Mouse (Mus musculus): ENCODE data around the gene Pxmp2. TPM values are rescaled to one million over a fixed set of nuclear protein-coding genes. Genes with fewer than 3 reads are reported as not detected.

Pxmp2 gene
- total RNA-seq (2015; ENCODE audit: low replicate concordance), result 9.2 and 15.5 TPM in 2 replicates
- 3.3 and 5.6 TPM in 2 replicates for total RNA-seq (2017; ENCODE audit: low replicate concordance)

DNA sequence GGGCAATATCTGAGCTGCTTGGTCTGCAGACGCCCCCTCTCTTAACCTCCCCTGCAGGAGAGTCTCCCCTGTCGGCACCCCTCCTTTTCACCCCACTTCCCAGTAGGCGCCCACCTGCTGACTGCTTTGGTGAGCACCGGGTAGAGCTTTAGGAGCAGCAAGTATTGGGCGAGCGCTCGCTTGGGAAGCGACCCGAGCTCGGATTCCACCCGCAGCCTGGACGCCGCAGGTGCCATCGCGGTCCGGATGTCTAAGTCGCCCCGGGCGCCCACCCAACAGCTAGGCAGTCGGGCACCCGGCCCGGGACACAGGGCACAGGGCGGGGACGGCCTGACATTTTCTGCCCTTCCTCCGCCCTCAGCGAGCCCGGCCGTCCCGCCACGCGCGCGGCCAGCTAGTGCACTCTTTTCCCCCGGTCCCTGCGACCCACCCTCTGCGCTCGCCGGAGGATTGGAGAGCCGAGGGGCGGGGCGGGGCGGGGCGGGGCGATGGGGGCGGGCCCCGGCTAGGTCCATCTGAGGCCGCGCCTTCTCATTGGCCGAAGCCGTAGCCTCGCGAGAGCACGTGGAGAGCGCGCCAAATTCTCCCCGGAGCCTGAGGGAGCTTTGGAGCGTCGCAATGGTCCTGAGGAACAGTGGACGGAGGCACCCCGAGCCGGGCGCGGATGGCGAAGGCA, at the start of gene Pxmp2, which contains the start of gene Pole:
Gene Pxmp2 (minus strand): TSS at position 417 of the 676 bp plus-strand sequence.
Gene Pole (plus strand): TSS at position 537 of the 676 bp plus-strand sequence.
- peak; percentile 84 for ATAC-seq (replicated peaks; ENCODE audit: low FRiP score, poor library complexity, severe bottlenecking)

DNA sequence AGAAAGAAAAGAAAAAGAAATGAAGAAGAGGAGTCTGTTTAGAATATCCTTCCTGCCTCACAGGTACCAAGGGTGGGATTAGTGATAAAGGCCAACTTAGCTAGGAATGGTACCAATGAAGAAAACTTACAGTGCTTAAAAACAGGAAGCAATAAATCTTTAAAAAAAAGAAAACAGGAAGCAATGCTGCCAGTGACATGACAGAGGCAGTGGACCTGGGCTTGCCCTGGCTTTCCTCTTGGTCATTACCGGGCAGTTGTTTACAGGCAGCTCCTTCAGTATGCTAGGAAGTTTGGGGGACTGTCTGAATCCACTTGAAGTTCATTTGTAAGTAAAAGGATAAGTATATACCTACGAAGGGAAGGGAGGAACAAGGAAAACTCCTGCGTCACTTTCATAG, 44.5 kb upstream of the Pxmp2 start:
- no peak for ATAC-seq (replicated peaks; ENCODE audit: low FRiP score, poor library complexity, severe bottlenecking)

DNA sequence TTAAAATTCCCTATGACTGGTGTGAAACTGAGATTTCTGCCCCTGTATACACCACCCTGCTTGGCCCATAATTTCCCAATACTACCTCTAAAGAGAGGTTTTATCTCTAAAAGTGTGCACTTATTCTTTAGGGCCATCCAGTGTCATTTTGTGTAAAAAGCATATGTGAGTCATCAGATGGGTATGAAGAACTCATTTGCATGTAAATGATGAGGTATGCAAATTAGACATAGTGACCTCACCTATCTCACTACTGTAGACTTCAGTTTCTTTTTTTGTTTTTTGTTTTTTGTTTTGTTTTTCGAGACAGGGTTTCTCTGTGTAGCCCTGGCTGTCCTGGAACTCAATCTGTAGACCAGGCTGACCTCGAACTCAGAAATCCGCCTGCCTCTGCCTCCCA, 27.1 kb upstream of the Pxmp2 start:
- ATAC-seq (replicated peaks; ENCODE audit: low FRiP score, poor library complexity, severe bottlenecking), result no peak

DNA sequence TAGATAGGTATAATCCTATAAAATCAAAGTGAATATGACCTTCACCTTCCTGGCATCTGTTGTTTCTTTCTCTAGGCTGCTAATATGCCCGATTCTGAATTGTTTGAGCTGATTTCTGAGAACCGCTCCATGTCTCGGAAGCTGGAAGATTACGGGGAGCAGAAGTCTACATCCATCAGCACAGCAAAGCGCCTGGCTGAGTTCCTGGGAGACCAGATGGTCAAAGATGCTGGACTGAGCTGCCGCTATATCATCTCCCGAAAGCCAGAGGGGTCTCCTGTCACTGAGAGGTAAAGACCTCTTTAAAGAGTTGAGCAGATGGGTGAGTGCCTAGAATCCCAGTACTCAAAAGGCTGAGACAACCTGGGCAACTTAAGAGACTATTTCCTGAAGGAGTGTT, 22.9 kb upstream of the Pxmp2 start:
- no peak for ATAC-seq (replicated peaks; ENCODE audit: low FRiP score, poor library complexity, severe bottlenecking)

DNA sequence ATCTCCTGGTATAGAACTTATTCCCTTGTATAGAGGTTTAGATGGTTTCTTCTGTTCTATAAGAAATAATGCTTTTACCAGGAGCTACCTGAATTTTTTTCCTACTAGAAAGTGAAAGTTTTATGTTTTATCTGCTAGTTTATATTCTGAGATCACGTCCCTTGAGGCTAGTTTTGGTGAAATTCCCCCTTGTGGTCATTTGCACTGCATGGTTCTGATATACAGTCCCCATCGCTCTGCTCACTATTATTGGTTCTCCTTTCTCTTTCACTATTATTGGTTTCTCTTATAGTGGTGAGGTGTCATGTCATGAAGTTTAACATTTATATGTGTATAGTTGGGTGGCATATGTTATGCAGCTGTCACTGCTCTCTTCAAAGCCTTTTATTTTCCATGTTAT, 14.6 kb upstream of the Pxmp2 start:
- no peak for ATAC-seq (replicated peaks; ENCODE audit: low FRiP score, poor library complexity, severe bottlenecking)

DNA sequence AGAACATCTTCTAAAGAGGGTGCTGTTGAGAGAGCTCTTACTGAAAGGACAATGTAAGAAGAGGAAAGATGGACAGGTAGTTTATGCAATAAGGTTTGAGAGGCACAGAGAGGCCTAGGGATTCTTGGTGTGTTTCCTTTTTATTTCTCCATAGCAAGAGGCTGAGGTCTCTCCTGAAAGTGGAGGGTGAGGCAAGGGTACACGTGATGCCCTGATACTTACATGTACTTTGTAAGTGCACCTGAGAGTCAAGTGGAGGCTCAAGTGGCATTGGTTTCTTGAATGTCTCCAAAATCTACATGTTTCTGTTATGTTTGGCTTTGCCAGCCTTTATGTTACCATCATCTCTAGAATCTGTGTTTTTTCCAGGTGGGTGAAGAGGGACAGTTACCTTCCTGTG, 10.7 kb upstream of the Pxmp2 start:
- no peak for ATAC-seq (replicated peaks; ENCODE audit: low FRiP score, poor library complexity, severe bottlenecking)

DNA sequence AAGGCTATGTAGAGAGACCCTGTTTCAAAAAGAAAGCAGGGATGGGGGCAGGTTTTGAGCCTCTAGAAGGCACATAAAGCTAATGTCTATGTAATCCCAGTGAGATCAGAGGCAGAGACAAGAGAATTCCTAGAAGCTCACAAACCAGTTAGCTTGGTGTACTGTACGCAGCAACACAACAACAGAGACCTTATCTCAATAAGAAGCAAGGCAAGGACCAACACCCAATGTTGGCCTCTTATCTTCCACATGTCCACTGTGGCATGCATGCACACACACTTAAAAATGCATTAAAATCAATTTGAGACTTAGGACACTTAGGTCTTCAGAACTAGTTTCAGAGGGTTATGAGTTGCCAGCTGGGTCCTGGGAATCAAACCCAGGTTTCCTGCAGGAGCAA, 5.7 kb upstream of the Pxmp2 start:
- ATAC-seq (replicated peaks; ENCODE audit: low FRiP score, poor library complexity, severe bottlenecking), result no peak

DNA sequence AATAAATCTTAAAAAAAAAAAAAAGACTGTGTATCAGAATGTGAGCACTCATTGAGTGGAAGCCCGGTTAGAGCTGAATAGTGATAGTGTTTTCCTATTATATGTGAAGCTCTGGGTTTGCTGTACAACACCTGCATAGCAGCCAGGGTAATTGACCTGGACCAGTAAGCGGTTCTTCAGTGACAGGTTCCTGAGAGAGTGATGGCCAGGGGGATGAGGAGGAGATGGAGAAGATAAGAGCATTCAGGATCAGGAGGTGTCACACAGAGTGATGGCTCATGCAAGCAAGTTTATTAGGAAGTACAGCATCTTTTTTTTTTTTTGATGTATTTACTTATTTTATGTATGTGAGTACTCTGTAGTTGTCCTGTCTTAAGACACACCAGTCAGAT, 1.1 kb upstream of the Pxmp2 start:
- ATAC-seq (replicated peaks; ENCODE audit: low FRiP score, poor library complexity, severe bottlenecking), result no peak

DNA sequence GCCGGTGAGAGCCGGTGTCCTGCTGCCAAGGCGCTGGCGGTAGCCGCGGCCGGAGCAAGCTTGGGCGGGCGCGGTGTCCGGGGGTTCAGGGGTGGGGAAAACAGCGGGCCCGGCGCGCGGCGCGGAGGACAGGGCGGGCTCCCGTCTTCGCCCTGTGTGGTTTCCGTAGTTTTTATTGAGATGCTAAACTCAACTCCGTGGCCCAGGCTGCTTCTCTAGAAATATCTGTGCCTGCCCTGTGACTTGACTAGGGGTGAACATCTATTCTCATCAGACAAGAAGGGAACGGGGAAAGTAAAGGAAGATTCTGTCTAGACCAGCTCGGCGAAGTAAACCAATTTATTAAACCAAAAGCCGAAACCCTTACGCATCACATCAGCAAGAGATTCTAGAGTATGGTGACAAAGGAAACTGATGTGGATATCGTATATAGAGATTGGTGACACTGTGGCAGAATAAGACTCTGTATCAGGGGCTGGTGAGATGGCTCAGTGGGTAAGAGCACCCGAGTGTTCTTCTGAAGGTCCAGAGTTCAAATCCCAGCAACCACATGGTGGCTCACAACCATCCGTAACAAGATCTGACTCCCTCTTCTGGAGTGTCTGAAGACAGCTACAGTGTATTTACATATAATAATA, 579 bp upstream of the Pxmp2 start:
- peak; percentile 68 for ATAC-seq (replicated peaks; ENCODE audit: low FRiP score, poor library complexity, severe bottlenecking)

DNA sequence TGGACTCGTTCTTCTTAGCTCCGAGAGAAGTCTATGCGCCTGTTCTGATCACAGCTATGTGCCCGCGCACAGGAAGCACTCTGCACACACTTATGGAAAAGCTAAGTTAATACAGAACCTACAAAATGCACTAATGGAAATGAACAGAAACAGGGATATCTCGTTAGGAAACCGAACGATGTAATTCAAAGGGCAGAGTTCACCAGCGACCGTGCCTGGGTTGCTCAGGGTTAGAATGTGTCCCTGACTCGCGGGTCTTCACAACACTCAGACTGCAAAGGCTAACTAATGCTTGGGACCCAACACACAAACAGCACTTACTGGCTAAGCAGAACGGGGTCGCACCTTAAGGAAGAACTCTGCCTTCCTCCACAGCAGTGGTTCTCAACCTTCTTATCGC, 830 bp downstream of the Pxmp2 start:
- ATAC-seq (replicated peaks; ENCODE audit: low FRiP score, poor library complexity, severe bottlenecking), result peak; percentile 15; the same call in 1 of the 2 replicates

DNA sequence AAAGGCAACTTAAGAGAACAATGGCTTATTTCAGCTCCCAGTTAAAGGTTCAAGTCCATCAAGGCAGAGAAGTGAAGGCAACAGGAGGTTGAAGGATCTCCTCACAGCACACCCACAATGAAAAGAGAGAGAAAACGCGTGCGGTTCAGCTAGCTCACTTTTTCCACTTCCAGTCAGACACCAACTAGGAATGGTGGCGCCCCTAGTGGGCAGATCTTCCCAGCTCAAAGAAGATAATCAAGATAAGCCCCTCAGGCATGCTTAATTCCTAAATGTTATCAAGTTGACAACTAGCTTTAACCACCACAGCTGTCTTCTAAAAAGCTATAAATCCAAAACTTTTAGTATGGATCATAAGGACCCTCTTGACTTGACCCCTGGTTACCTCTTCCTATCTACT, 1.4 kb downstream of the Pxmp2 start:
- peak; percentile 53 for ATAC-seq (replicated peaks; ENCODE audit: low FRiP score, poor library complexity, severe bottlenecking)

DNA sequence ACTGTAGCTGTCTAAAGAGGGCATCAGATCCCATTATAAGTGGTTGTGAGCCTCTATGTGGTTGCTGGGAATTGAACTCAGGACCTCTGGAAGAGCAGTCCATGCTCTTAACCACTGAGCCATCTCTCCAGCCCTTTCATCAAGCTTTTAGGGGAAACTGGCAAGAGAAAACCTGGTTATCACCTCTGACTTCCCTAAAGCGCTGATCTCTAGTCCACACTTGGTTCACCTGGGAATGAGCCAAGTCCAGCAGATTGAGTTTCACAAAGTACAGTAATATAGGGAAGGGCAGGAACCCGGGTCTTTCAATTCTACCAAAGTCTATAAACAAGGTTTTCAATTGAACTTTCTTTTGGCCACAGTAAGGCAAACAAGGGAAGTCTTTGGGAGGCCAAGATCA, 4.0 kb downstream of the Pxmp2 start:
- no peak for ATAC-seq (replicated peaks; ENCODE audit: low FRiP score, poor library complexity, severe bottlenecking)

DNA sequence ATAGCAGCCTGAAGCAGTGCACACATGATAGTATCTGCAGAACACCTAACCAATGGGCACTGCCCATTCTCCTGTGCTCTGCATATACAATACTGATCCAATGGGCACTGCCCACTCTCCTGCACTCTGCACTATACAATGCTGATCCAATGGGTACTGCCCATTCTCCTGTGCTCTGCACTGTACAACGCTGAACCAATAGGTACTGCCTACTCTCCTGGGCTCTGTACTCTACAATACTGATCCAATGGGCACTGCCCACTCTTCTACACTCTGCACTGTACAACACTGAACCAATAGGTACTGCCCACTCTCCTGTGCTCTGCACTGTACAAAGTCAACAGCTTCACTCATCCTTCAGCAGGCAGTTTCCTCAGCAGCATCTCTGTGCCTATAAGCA, 9.1 kb downstream of the Pxmp2 start:
- no peak for ATAC-seq (replicated peaks; ENCODE audit: low FRiP score, poor library complexity, severe bottlenecking)

DNA sequence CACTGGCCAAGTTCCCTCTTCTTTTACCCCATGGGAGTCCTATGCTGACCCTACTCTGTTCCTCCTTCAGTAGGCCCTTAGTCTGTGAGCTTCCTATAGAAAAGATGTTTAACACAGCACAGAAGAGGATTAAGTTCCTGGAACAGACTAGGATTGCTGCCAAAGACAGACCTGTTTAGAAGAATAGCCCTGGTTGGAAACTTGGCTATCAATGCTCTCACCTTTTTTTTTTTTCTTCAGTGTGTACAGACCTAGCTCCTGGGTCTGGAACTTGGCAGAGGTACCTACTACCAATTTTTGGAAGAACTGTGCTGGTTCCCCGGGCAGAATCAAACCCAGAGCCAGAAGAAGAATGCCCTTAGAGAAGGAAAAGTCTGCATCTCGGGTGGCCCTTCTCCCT, 9.6 kb downstream of the Pxmp2 start:
- ATAC-seq (replicated peaks; ENCODE audit: low FRiP score, poor library complexity, severe bottlenecking), result no peak

DNA sequence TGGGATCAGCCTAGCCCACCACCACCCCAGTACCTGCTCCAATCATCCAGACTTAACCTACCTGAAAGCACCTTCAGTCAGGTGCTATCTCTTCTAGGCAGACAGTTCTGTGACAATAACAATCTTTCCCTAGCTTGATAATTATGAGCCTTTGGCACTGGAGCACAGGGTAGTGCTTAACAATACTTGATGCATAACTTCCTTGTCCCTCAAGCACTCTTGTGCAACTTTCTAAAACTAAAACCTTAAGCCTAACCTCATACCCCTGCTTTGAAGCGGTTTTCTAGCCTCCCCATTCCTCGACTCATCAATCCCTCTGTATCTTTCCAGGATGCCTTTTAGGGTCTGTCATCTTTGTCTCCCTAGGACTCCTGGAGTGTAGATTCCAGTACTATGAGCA, 11.1 kb downstream of the Pxmp2 start:
- no peak for ATAC-seq (replicated peaks; ENCODE audit: low FRiP score, poor library complexity, severe bottlenecking)

DNA sequence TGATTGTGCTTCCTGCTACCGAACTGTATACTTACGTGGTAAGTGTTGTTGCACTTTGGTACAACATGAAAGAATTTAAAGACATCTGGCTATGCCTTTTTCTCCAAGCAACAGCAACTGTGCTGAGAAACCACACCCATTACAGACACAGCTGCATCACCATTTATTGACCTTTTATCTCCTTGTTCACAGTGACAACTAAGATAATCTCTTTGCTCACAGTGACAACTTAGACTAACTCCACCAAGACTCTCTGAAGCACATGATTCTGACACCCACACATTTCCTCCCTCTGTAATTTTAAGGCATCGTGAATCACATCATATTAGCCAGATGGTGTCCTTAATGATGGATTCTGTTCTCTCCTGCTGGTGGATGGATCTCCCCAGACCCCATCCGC, 11.8 kb downstream of the Pxmp2 start:
- ATAC-seq (replicated peaks; ENCODE audit: low FRiP score, poor library complexity, severe bottlenecking), result 0 out of 2 replicates have a peak, but pooled peaks have one; percentile 33

DNA sequence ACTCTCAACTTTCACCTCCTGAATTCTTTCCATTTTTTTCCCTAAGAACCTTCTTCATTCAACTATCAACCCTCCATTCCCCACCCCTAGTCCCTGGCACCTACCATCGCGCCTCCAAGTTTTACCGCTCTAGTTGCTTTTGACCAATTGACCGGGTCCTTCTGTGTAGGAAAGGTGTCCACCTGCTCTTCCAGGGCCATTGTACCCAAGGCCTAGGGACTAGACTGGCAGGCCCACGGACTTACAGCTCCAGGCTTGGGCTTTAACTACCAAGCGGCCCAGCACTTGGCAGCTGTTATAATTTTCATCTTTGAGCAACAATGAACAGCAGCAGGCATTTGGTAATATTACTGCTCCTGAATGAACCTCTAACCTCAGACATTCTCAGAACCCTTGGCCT, 15.7 kb downstream of the Pxmp2 start:
- no peak for ATAC-seq (replicated peaks; ENCODE audit: low FRiP score, poor library complexity, severe bottlenecking)

DNA sequence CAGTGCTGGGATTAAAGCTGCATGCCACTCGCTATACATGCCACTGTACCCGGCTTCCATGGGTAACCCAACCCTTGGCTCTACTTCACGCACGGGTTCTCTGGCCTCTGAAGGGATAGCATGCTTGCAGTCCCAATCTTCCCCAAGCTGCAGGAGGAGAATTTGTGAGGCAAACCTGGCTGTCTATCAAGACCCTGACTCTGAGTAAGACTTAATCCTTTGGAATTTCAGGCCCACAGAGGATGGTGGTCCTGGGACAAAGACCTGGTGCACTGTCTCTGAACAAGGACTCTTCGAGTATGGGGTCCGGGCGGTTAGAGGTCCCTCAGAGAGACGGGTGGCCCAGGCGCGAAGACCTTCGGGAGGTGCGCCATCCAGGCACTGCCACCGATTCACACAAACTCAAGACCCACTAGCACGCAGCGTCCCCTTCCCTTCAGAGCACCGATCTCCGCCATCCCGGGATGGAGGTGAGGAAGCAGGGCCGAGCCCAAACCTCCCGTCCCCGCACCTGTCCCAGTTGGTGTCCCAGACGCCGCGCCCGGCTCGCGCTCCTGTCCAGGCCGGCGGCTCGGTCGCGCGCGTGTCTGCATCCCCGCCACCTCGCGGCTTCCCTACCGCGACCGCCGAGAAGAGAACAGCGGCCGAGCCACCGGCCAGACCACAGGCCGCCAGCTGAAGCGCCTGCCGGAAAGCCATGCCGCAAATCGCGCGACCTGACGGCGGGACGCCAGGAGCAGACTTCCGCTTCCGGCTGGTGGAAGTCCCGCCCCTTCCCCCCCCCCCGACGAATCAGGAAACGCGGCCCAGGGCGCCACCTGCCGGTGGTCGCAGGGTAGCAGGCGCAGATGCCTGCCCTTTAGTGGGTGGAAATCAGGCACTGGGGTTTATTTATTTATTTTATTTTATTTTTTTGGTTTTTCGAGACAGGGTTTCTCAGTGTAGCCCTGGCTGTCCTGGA, 16.6 kb downstream of the Pxmp2 start, which contains the start of gene Pgam5:
Gene Pgam5 (minus strand): TSS at position 773 of the 961 bp plus-strand sequence.
- ATAC-seq (replicated peaks; ENCODE audit: low FRiP score, poor library complexity, severe bottlenecking), result peak; percentile 85

DNA sequence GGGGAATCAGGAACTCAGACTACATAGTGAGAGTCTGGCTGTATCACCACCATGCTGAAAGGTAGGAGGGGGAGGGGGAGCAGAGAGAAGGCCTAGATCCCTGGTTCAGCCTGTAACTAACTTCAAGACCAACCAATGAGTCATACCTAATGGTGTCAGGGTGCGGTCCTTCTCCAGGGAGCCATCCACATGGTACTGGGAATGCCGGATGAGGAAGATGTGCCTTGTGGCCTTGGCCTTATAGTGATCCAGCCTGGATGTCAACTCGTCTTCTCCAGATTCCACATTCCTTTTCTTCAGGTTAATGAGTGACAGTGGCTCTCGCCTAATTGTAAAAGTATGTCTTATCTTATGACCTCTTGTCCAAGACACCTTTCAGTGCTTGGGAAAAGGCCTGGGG, 19.0 kb downstream of the Pxmp2 start:
- ATAC-seq (replicated peaks; ENCODE audit: low FRiP score, poor library complexity, severe bottlenecking), result no peak

DNA sequence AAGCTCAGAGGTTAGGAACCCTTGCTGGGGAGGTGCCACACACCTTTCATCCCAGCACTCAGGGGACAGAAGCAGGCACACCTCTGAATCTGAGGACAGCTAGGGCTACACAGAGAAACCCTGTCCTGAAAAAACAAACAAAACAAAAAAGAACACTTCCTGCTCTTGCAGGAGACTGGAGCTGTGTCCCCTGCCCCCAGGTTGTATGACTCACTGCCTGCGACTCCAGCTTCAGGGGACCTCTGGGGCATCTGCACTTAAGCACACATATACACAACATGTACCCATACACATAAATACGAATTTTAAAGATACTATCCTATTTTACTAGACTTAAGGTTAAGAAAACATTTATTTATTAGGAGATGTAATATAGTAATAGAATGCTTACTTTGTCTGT, 41.9 kb downstream of the Pxmp2 start:
- no peak for ATAC-seq (replicated peaks; ENCODE audit: low FRiP score, poor library complexity, severe bottlenecking)
